Mouse (Mus musculus) forebrain, embryonic 13.5 days (tissue): ENCODE measurements around the gene Asxl2. TPM values are rescaled to one million over a fixed set of nuclear protein-coding genes. Genes with fewer than 3 reads are reported as not detected.

Experiments
- ATAC-seq: fragments of 200-750 bp; cut with Nextera tagmentation; 2 replicates; pipeline ENCODE4 v1.8.0; 2017
- H3K27ac ChIP-seq: fragments of 300-500 bp; sonication (generic); 2 replicates; pipeline ENCODE4 v1.5.1; 2015; ENCODE audit warnings: inconsistent platforms, mild to moderate bottlenecking, moderate library complexity
- H3K27me3 ChIP-seq: fragments of 300-500 bp; sonication (generic); 2 replicates; pipeline ENCODE4 v1.6.1; 2015; ENCODE audit warnings: mild to moderate bottlenecking, inconsistent platforms
- H3K36me3 ChIP-seq: fragments of 300-500 bp; sonication (generic); 2 replicates; pipeline ENCODE4 v1.6.1; 2015; ENCODE audit warnings: mild to moderate bottlenecking, inconsistent platforms; ENCODE audit not compliant: poor library complexity, severe bottlenecking
- H3K4me1 ChIP-seq: fragments of 300-500 bp; sonication (generic); 2 replicates; pipeline ENCODE4 v1.6.1; 2015; ENCODE audit warnings: inconsistent platforms
- H3K4me2 ChIP-seq: fragments of 300-500 bp; sonication (generic); 2 replicates; pipeline ENCODE4 v1.6.1; 2015; ENCODE audit warnings: inconsistent platforms, mild to moderate bottlenecking, moderate library complexity
- H3K4me3 ChIP-seq: fragments of 300-500 bp; sonication (generic); 2 replicates; pipeline ENCODE4 v1.5.1; 2015; ENCODE audit warnings: mild to moderate bottlenecking, inconsistent platforms
- H3K9ac ChIP-seq: fragments of 300-500 bp; sonication (generic); 2 replicates; pipeline ENCODE4 v1.6.1; 2015; ENCODE audit warnings: mild to moderate bottlenecking, inconsistent platforms
- H3K9me3 ChIP-seq: fragments of 300-500 bp; sonication (generic); replicated peaks from 2 replicates; pipeline ENCODE4 v1.6.1; 2016; ENCODE audit warnings: inconsistent platforms
- WGBS: fragments of 180-500 bp; shearing (Covaris S2); methylation state at CpG from one replicate; pipeline ENCODE4 v1.1.7; 2015; 5-methylcytosine and 5-hydroxymethylcytosine counted together
- polyA plus RNA-seq: library from polyadenylated mRNA; unstranded; fragments of >200 nt; fragmentation: Nextera tagmentation; extraction: Ambion mirVana; gene quantifications from 2 replicates; pipeline ENCODE4 v1.2.1, GENCODE M21; 2015

The Asxl2 gene
- polyA plus RNA-seq, 1 experiment from 2014 or later: 17.0 TPM

- H3K9me3 ChIP-seq: no peaks in the 10 kb centered on the region
- H3K36me3 ChIP-seq: peaks cover 6% of the 10 kb centered on the region
- H3K4me2 ChIP-seq: no peak overlapping the region
- no peaks in the 10 kb centered on the region for H3K27me3 ChIP-seq
- H3K9ac ChIP-seq: no peak overlapping the region
- 93% methylated on average over 2 of the region's 2 CpGs for WGBS
- no peak for ATAC-seq
- peaks cover 11% of the 10 kb centered on the region for H3K4me1 ChIP-seq
- H3K27ac ChIP-seq: no peak overlapping the region
- H3K4me3 ChIP-seq: no peak overlapping the region
Observed at GRCm38 (mm10) chr12:3429681-3430442, 3.2 kb downstream of the Asxl2 start.

GRCm38 (mm10) chr12:3430443-3430753, 3.7 kb downstream of the Asxl2 start:
- H3K9ac ChIP-seq: no peak overlapping the region
- ATAC-seq: no peak
- H3K27me3 ChIP-seq: no peaks in the 10 kb centered on the region
- no peaks in the 10 kb centered on the region for H3K9me3 ChIP-seq
- no peak overlapping the region for H3K4me3 ChIP-seq
- H3K27ac ChIP-seq: no peak overlapping the region
- no peak overlapping the region for H3K4me2 ChIP-seq
- peaks cover 5% of the 10 kb centered on the region for H3K4me1 ChIP-seq
- H3K36me3 ChIP-seq: peaks cover 6% of the 10 kb centered on the region

GRCm38 (mm10) chr12:3430985-3431384, 4.3 kb downstream of the Asxl2 start:
- Histone ChIP-seq H3K27ac (no peak overlapping the region), H3K36me3 (peaks cover 6% of the 10 kb centered on the region), H3K4me2 (no peak overlapping the region), H3K9me3 (no peaks in the 10 kb centered on the region), H3K27me3 (no peaks in the 10 kb centered on the region), H3K4me1 (no peaks in the 10 kb centered on the region), H3K9ac (no peak overlapping the region), H3K4me3 (no peak overlapping the region)
- ATAC-seq: no peak

GRCm38 (mm10) chr12:3433736-3434135, 7.1 kb downstream of the Asxl2 start:
- Histone ChIP-seq H3K27me3 (no peaks in the 10 kb centered on the region), H3K27ac (no peak overlapping the region), H3K4me2 (no peak overlapping the region), H3K9me3 (no peaks in the 10 kb centered on the region), H3K4me3 (no peak overlapping the region), H3K9ac (no peak overlapping the region), H3K36me3 (peaks cover 6% of the 10 kb centered on the region), H3K4me1 (no peaks in the 10 kb centered on the region)
- no peak for ATAC-seq
- WGBS: 73% methylated on average over 1 of the region's 1 CpGs

- Histone ChIP-seq H3K27ac (no peak overlapping the region), H3K4me1 (no peaks in the 10 kb centered on the region), H3K27me3 (no peaks in the 10 kb centered on the region), H3K4me2 (no peak overlapping the region), H3K9ac (no peak overlapping the region), H3K9me3 (no peaks in the 10 kb centered on the region), H3K4me3 (no peak overlapping the region), H3K36me3 (peaks cover 6% of the 10 kb centered on the region)
- ATAC-seq: no peak
- 97% methylated on average over 5 of the region's 5 CpGs for WGBS
Observed at GRCm38 (mm10) chr12:3436446-3436845, 9.8 kb downstream of the Asxl2 start.

- no peak overlapping the region for H3K4me2 ChIP-seq
- H3K9ac ChIP-seq: no peak overlapping the region
- H3K4me3 ChIP-seq: no peak overlapping the region
- no peak for ATAC-seq
- H3K27ac ChIP-seq: no peak overlapping the region
- H3K4me1 ChIP-seq: no peaks in the 10 kb centered on the region
- 97% methylated on average over 1 of the region's 1 CpGs for WGBS
- no peaks in the 10 kb centered on the region for H3K9me3 ChIP-seq
- H3K36me3 ChIP-seq: peaks cover 7% of the 10 kb centered on the region
- no peaks in the 10 kb centered on the region for H3K27me3 ChIP-seq
Observed at GRCm38 (mm10) chr12:3437815-3438214, 11.2 kb downstream of the Asxl2 start.

GRCm38 (mm10) chr12:3440916-3441315, 14.3 kb downstream of the Asxl2 start:
- H3K4me1 ChIP-seq: no peaks in the 10 kb centered on the region
- H3K9ac ChIP-seq: no peak overlapping the region
- ATAC-seq: no peak
- H3K27ac ChIP-seq: no peak overlapping the region
- peaks cover 9% of the 10 kb centered on the region; the same call in 1 of the 2 replicates for H3K36me3 ChIP-seq
- H3K27me3 ChIP-seq: no peaks in the 10 kb centered on the region
- no peak overlapping the region for H3K4me2 ChIP-seq
- no peak overlapping the region for H3K4me3 ChIP-seq
- H3K9me3 ChIP-seq: no peaks in the 10 kb centered on the region
- 90% methylated on average over 2 of the region's 2 CpGs for WGBS

- no peak overlapping the region for H3K4me3 ChIP-seq
- no peak for ATAC-seq
- no peaks in the 10 kb centered on the region for H3K9me3 ChIP-seq
- no peaks in the 10 kb centered on the region for H3K4me1 ChIP-seq
- no peak overlapping the region for H3K27ac ChIP-seq
- H3K9ac ChIP-seq: no peak overlapping the region
- no peak overlapping the region for H3K4me2 ChIP-seq
- WGBS: 92% methylated on average over 5 of the region's 5 CpGs
- peaks cover 9% of the 10 kb centered on the region; the same call in 1 of the 2 replicates for H3K36me3 ChIP-seq
- H3K27me3 ChIP-seq: no peaks in the 10 kb centered on the region
Observed at GRCm38 (mm10) chr12:3441361-3441760, 14.7 kb downstream of the Asxl2 start.

- Histone ChIP-seq H3K36me3 (peaks cover 34% of the 10 kb centered on the region), H3K27ac (no peak overlapping the region), H3K4me2 (no peak overlapping the region), H3K9me3 (no peaks in the 10 kb centered on the region), H3K9ac (no peak overlapping the region), H3K4me3 (no peak overlapping the region), H3K4me1 (no peaks in the 10 kb centered on the region), H3K27me3 (no peaks in the 10 kb centered on the region)
- WGBS: 84% methylated on average over 3 of the region's 3 CpGs
- ATAC-seq: no peak
Observed at GRCm38 (mm10) chr12:3453554-3453953, 26.9 kb downstream of the Asxl2 start.

GRCm38 (mm10) chr12:3463087-3463486, 36.4 kb downstream of the Asxl2 start:
- Histone ChIP-seq H3K36me3 (peaks cover 31% of the 10 kb centered on the region), H3K27ac (no peak overlapping the region), H3K9me3 (no peaks in the 10 kb centered on the region), H3K9ac (no peak overlapping the region), H3K27me3 (no peaks in the 10 kb centered on the region), H3K4me2 (no peak overlapping the region), H3K4me1 (no peaks in the 10 kb centered on the region), H3K4me3 (no peak overlapping the region)
- WGBS: 93% methylated on average over 3 of the region's 3 CpGs
- ATAC-seq: no peak

- Histone ChIP-seq H3K4me3 (no peak overlapping the region), H3K9me3 (no peaks in the 10 kb centered on the region), H3K27ac (no peak overlapping the region), H3K9ac (no peak overlapping the region), H3K4me2 (no peak overlapping the region), H3K27me3 (no peaks in the 10 kb centered on the region), H3K36me3 (peaks cover 68% of the 10 kb centered on the region), H3K4me1 (no peaks in the 10 kb centered on the region)
- ATAC-seq: no peak
- 86% methylated on average over 4 of the region's 4 CpGs for WGBS
Observed at GRCm38 (mm10) chr12:3499662-3500061, 73.0 kb downstream of the Asxl2 start.

- WGBS: 91% methylated on average over 6 of the region's 6 CpGs
- H3K27me3 ChIP-seq: no peaks in the 10 kb centered on the region
- H3K4me1 ChIP-seq: no peaks in the 10 kb centered on the region
- no peak overlapping the region for H3K9ac ChIP-seq
- peaks cover 67% of the 10 kb centered on the region for H3K36me3 ChIP-seq
- H3K9me3 ChIP-seq: no peaks in the 10 kb centered on the region
- no peak for ATAC-seq
- H3K4me3 ChIP-seq: no peak overlapping the region
- no peak overlapping the region for H3K27ac ChIP-seq
- no peak overlapping the region for H3K4me2 ChIP-seq
Observed at GRCm38 (mm10) chr12:3500071-3500470, 73.4 kb downstream of the Asxl2 start.

- no peaks in the 10 kb centered on the region for H3K36me3 ChIP-seq
- peaks cover 10% of the 10 kb centered on the region for H3K4me1 ChIP-seq
- peak; percentile 82 for ATAC-seq
- H3K4me3 ChIP-seq: no peak overlapping the region
- 35% methylated on average over 4 of the region's 4 CpGs for WGBS
- no peaks in the 10 kb centered on the region for H3K9me3 ChIP-seq
- no peak overlapping the region for H3K4me2 ChIP-seq
- peak overlapping the region; percentile 77 for H3K27ac ChIP-seq
- no peak overlapping the region for H3K9ac ChIP-seq
- H3K27me3 ChIP-seq: no peaks in the 10 kb centered on the region
Observed at GRCm38 (mm10) chr12:3518665-3519297, 92.1 kb downstream of the Asxl2 start.
